In genomic region chr14:33632790-33633372, GRCm38 (mm10) we compare ENCODE assay signal across 9 mouse cellular contexts. TPM values are rescaled to one million over a fixed set of nuclear protein-coding genes. Genes with fewer than 3 reads are reported as not detected.
DNase-seq lines count a peak whose midpoint lies in the region; ATAC-seq and TF ChIP-seq lines count a peak whose summit lies in the region.
"Had no signal": no experiment of that assay in that cellular context is flagged by ENCODE, and none has a peak within 500 bp of the region (broad histone marks: within the 10 kb centered on the region; RNA-seq: fewer than 3 reads in every experiment).

No protein-coding gene starts in this region.

- H3K9me3 ChIP-seq in intestine, postnatal 0 days (ENCODE audit: control insufficient read depth) = no peaks in the 10 kb centered on the region
- no peaks in the 10 kb centered on the region for H3K9me3 ChIP-seq in intestine, embryonic 16.5 days (ENCODE audit: control insufficient read depth, low read length)
- H3K9me3 ChIP-seq in liver, embryonic 12.5 days (replicated peaks) = no peaks in the 10 kb centered on the region
- H3K9me3 ChIP-seq: midbrain, embryonic 12.5 days had no signal

- H3K36me3 ChIP-seq in intestine, postnatal 0 days (ENCODE audit: control insufficient read depth, insufficient read depth) = no peaks in the 10 kb centered on the region
- no peaks in the 10 kb centered on the region for H3K36me3 ChIP-seq in intestine, embryonic 16.5 days (ENCODE audit: control insufficient read depth, insufficient read depth, low read length)
- H3K36me3 ChIP-seq in liver, embryonic 12.5 days = no peaks in the 10 kb centered on the region
- H3K36me3 ChIP-seq: midbrain, embryonic 12.5 days had no signal

- no peak overlapping the region for H3K9ac ChIP-seq in intestine, postnatal 0 days (ENCODE audit: low read depth, low read length)
- no peak overlapping the region for H3K9ac ChIP-seq in intestine, embryonic 16.5 days (ENCODE audit: low read depth, low read length)
- H3K9ac ChIP-seq in liver, embryonic 12.5 days = no peak overlapping the region
- H3K9ac ChIP-seq: midbrain, embryonic 12.5 days had no signal

- peak; percentile 6 for DNase-seq in adipocyte (ENCODE audit: low spot score)
- DNase-seq in forelimb bud, embryonic 11.5 days (ENCODE audit: low read depth, low spot score) = peak; percentile 14
- DNase-seq in right cerebral cortex, postnatal 14 days = peak; percentile 42
- no peak for DNase-seq in thymus, adult 18-20 months

- no peak overlapping the region for H3K4me2 ChIP-seq in intestine, postnatal 0 days (replicated peaks; ENCODE audit: low read depth)
- no peak overlapping the region for H3K4me2 ChIP-seq in intestine, embryonic 16.5 days (ENCODE audit: low read depth, low read length)
- H3K4me2 ChIP-seq in liver, embryonic 12.5 days = no peak overlapping the region
- H3K4me2 ChIP-seq: midbrain, embryonic 12.5 days had no signal

- H3K27ac ChIP-seq in intestine, postnatal 0 days (ENCODE audit: low read depth, low read length) = no peak overlapping the region
- no peak overlapping the region for H3K27ac ChIP-seq in intestine, embryonic 16.5 days (ENCODE audit: low read length)
- 0 out of 2 replicates have a peak overlapping the region, but pooled peaks have one; percentile 32 for H3K27ac ChIP-seq in liver, embryonic 12.5 days
- H3K27ac ChIP-seq: midbrain, embryonic 12.5 days had no signal

- WGBS in intestine, postnatal 0 days = 68% methylated on average over 8 of the region's 8 CpGs
- 59% methylated on average over 8 of the region's 8 CpGs for WGBS in intestine, embryonic 16.5 days
- WGBS in liver, embryonic 12.5 days (ENCODE audit: insufficient replicate concordance) = 47% methylated on average over 8 of the region's 8 CpGs

- H3K4me3 ChIP-seq in intestine, postnatal 0 days (ENCODE audit: low read depth, low read length) = no peak overlapping the region
- no peak overlapping the region for H3K4me3 ChIP-seq in intestine, embryonic 16.5 days (ENCODE audit: low read length)
- H3K4me3 ChIP-seq in liver, embryonic 12.5 days = no peak overlapping the region
- H3K4me3 ChIP-seq: midbrain, embryonic 12.5 days had no signal

- H3K27me3 ChIP-seq in intestine, postnatal 0 days (replicated peaks; ENCODE audit: control insufficient read depth, insufficient read depth, low read length) = no peaks in the 10 kb centered on the region
- H3K27me3 ChIP-seq in intestine, embryonic 16.5 days (replicated peaks; ENCODE audit: control insufficient read depth, insufficient read depth, low read length) = no peaks in the 10 kb centered on the region
- H3K27me3 ChIP-seq in liver, embryonic 12.5 days (replicated peaks) = no peaks in the 10 kb centered on the region
- H3K27me3 ChIP-seq: midbrain, embryonic 12.5 days had no signal

- TF ChIP-seq CTCF in intestine, postnatal 0 days (IDR thresholded peaks at IDR 0.05; ENCODE audit: low read depth) = peak; percentile 74

- ATAC-seq in intestine, postnatal 0 days = no peak
- no peak for ATAC-seq in intestine, embryonic 16.5 days
- ATAC-seq in liver, embryonic 12.5 days = peak; percentile 82
- no peak for ATAC-seq in erythroid progenitor cell, adult 5-6 weeks (replicated peaks; ENCODE audit: low FRiP score, poor library complexity, severe bottlenecking)

- H3K4me1 ChIP-seq in intestine, postnatal 0 days (replicated peaks; ENCODE audit: control insufficient read depth, insufficient read depth, low read length) = no peaks in the 10 kb centered on the region
- H3K4me1 ChIP-seq in intestine, embryonic 16.5 days (ENCODE audit: control insufficient read depth, insufficient read depth, low read length) = no peaks in the 10 kb centered on the region
- peaks cover 33% of the 10 kb centered on the region for H3K4me1 ChIP-seq in liver, embryonic 12.5 days
- H3K4me1 ChIP-seq: midbrain, embryonic 12.5 days had no signal

RNA-seq across cellular contexts. Expression of gene Ptpn20, which starts 43.9 kb away (rescaled TPM):
- 0.04 TPM in 2 replicates for polyA plus RNA-seq in intestine, postnatal 0 days (2015; fragmentation: Nextera tagmentation; extraction: Ambion mirVana)
- polyA plus RNA-seq in intestine, embryonic 16.5 days (2015; fragmentation: Nextera tagmentation; extraction: Ambion mirVana) = 0.09 TPM in 1 of 2 replicates, not detected in the other
- polyA plus RNA-seq in liver, embryonic 12.5 days (2016; fragmentation: Nextera tagmentation; extraction: Ambion mirVana) = 0.12 and 0.19 TPM in 2 replicates
- total RNA-seq in erythroid progenitor cell, adult 5-6 weeks (2015; ENCODE audit: low replicate concordance) = not detected in 2 replicates
- total RNA-seq in erythroid progenitor cell, adult 5-6 weeks (2017; ENCODE audit: low replicate concordance) = 0.26 TPM in 1 of 2 replicates, not detected in the other

Comparison
In these comparisons a context has a peak if more than half of its experiments do, and no peak if none do; other contexts are left out.
1. DNase-seq: peak in adipocyte (single experiment), forelimb bud, embryonic 11.5 days (single experiment) and right cerebral cortex, postnatal 14 days (single experiment); none in thymus, adult 18-20 months (0 of 2).